Mouse (Mus musculus): Measurements from ENCODE around the gene Tasp1. TPM values are rescaled to one million over a fixed set of nuclear protein-coding genes. Genes with fewer than 3 reads are reported as not detected.

The Tasp1 gene
- total and polyA plus RNA-seq, 3 experiments: 17.0 to 31.5 TPM; not detected in 1

DNA sequence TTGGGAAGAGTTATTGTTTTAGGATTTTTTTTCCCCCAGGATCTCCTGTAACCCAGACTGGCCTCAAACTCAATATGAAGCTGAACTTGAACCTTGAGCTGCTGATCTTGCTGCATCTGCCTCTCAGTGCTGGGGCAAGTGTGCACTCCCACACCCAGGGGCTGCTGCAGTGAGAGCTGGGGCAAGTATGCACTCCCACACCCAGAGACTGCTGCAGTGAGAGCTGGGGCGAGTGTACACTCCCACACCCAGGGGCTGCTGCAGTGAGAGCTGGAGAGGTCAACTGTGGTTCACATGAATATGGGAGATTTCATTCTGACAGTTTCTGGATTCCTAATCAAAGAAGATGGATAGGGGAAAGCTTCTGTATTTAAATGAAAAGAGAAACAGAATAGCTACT, 117.8 kb downstream of the Tasp1 start:
- DNase-seq (ENCODE audit: low read depth, low spot score): no peak
- Histone ChIP-seq H3K27ac (ENCODE audit: control insufficient read depth, low read depth, low read length) (no peak overlapping the region), H3K4me1 (ENCODE audit: control insufficient read depth in 1 of 2, insufficient read depth in 2 of 2, low read length in 2 of 2) (no peaks in the 10 kb centered on the region), H3K27me3 (ENCODE audit: control insufficient read depth in 1 of 2, insufficient read depth in 2 of 2, low read length in 2 of 2) (no peaks in the 10 kb centered on the region), H3K4me3 (ENCODE audit: control insufficient read depth in 1 of 2, insufficient read depth in 1 of 2, low read depth in 2 of 2, low read length in 2 of 2) (no peak overlapping the region), H3K79me2 (ENCODE audit: control insufficient read depth, insufficient read depth, low read length, poor library complexity) (no peaks in the 10 kb centered on the region), H3K9ac (ENCODE audit: control insufficient read depth, low read depth, low read length, poor library complexity, severe bottlenecking) (no peak overlapping the region), H3K36me3 (ENCODE audit: control insufficient read depth in 1 of 2, insufficient read depth in 2 of 2, low read length in 2 of 2) (peaks cover 0 to 12% of the 10 kb centered on the region in 2 experiments; a peak in 1 of 4 replicates), H3K9me3 (replicated peaks; ENCODE audit: insufficient read depth, low read length) (no peaks in the 10 kb centered on the region)
- TF ChIP-seq ETS1 (IDR thresholded peaks at IDR 0.05; ENCODE audit: low read depth, low read length) (no peak), TAL1 (IDR thresholded peaks at IDR 0.05; ENCODE audit: low read length) (no peak), RAD21 (IDR thresholded peaks at IDR 0.05; ENCODE audit: low read depth, low read length) (no peak), USF2 (IDR thresholded peaks at IDR 0.05; ENCODE audit: borderline replicate concordance in 1 of 2, insufficient read depth in 1 of 2, low read depth in 1 of 2, low read length in 2 of 2) (no peak), MAX (IDR thresholded peaks at IDR 0.05; ENCODE audit: low read length) (no peak), SMC3 (IDR thresholded peaks at IDR 0.05; ENCODE audit: low read depth, low read length) (no peak), MAFK (IDR thresholded peaks at IDR 0.05; ENCODE audit: borderline replicate concordance, low read depth, low read length) (no peak), EP300 (IDR thresholded peaks at IDR 0.05; ENCODE audit: low read depth in 1 of 2, low read length in 2 of 2) (no peak), ZNF384 (IDR thresholded peaks at IDR 0.05; ENCODE audit: low read depth, low read length) (no peak), E2F4 (IDR thresholded peaks at IDR 0.05; ENCODE audit: borderline replicate concordance, low read depth, low read length) (no peak), POLR2AphosphoS2 (IDR thresholded peaks at IDR 0.05; ENCODE audit: low read length) (no peak), GATA1 (IDR thresholded peaks at IDR 0.05; ENCODE audit: low read depth, low read length) (no peak), USF1 (IDR thresholded peaks at IDR 0.05; ENCODE audit: low read depth, low read length) (no peak)

GRCm38 (mm10) chr2:139937581-139937980, 129.0 kb downstream of the Tasp1 start:
- TF ChIP-seq ZKSCAN1 (IDR thresholded peaks at IDR 0.05; ENCODE audit: low read depth, low read length) (no peak), TCF12 (IDR thresholded peaks at IDR 0.05; ENCODE audit: low read depth, low read length) (no peak), ETS1 (IDR thresholded peaks at IDR 0.05; ENCODE audit: low read depth, low read length) (no peak), SMC3 (IDR thresholded peaks at IDR 0.05; ENCODE audit: low read depth, low read length) (no peak), RAD21 (IDR thresholded peaks at IDR 0.05; ENCODE audit: low read depth, low read length) (no peak), MEF2A (IDR thresholded peaks at IDR 0.05; ENCODE audit: extremely low read depth, insufficient replicate concordance, low read depth, low read length, poor library complexity, severe bottlenecking) (no peak), ZMIZ1 (IDR thresholded peaks at IDR 0.05; ENCODE audit: low read depth, low read length) (no peak), UBTF (IDR thresholded peaks at IDR 0.05; ENCODE audit: borderline replicate concordance, insufficient read depth, low read depth, low read length) (no peak), MAX (IDR thresholded peaks at IDR 0.05; ENCODE audit: low read length) (no peak), ZNF384 (IDR thresholded peaks at IDR 0.05; ENCODE audit: low read depth, low read length) (no peak), MYB (IDR thresholded peaks at IDR 0.05; ENCODE audit: low read depth, low read length) (no peak), ELF1 (IDR thresholded peaks at IDR 0.05; ENCODE audit: low read depth, low read length) (no peak), POLR2AphosphoS5 (IDR thresholded peaks at IDR 0.05; ENCODE audit: borderline replicate concordance, low read depth, low read length) (no peak), TAL1 (IDR thresholded peaks at IDR 0.05; ENCODE audit: low read length) (no peak), E2F4 (IDR thresholded peaks at IDR 0.05; ENCODE audit: borderline replicate concordance, low read depth, low read length) (no peak)
- Histone ChIP-seq H3K9me3 (replicated peaks; ENCODE audit: insufficient read depth, low read length) (no peaks in the 10 kb centered on the region), H3K27ac (ENCODE audit: control insufficient read depth, low read depth, low read length) (no peak overlapping the region), H3K4me1 (ENCODE audit: control insufficient read depth in 1 of 2, insufficient read depth in 2 of 2, low read length in 2 of 2) (peaks cover 0 to 3% of the 10 kb centered on the region in 2 experiments; a peak in 1 of 4 replicates), H3K9ac (ENCODE audit: control insufficient read depth, low read depth, low read length, poor library complexity, severe bottlenecking) (no peak overlapping the region), H3K27me3 (ENCODE audit: control insufficient read depth in 1 of 2, insufficient read depth in 2 of 2, low read length in 2 of 2) (no peaks in the 10 kb centered on the region), H3K4me3 (ENCODE audit: control insufficient read depth in 1 of 2, insufficient read depth in 1 of 2, low read depth in 2 of 2, low read length in 2 of 2) (no peak overlapping the region), H3K79me2 (ENCODE audit: control insufficient read depth, insufficient read depth, low read length, poor library complexity) (no peaks in the 10 kb centered on the region), H3K36me3 (ENCODE audit: control insufficient read depth in 1 of 2, insufficient read depth in 2 of 2, low read length in 2 of 2) (peaks cover 2 to 5% of the 10 kb centered on the region in 2 experiments; a peak in 3 of 4 replicates)
- peak; percentile 10 for DNase-seq (ENCODE audit: low read depth, low spot score)
